In genomic region chr1:177716448-177716847, GRCm38 (mm10) we compare ENCODE assay signal across 24 mouse cellular contexts. TPM values are rescaled to one million over a fixed set of nuclear protein-coding genes. Genes with fewer than 3 reads are reported as not detected.
DNase-seq lines count a peak whose midpoint lies in the region; ATAC-seq lines count a peak whose summit lies in the region.
"Had no signal": no experiment of that assay in that cellular context is flagged by ENCODE, and none has a peak within 500 bp of the region (broad histone marks: within the 10 kb centered on the region; RNA-seq: fewer than 3 reads in every experiment).

No protein-coding gene starts in this region.

- peak; percentile 83 for ATAC-seq in liver, embryonic 12.5 days
- peak; percentile 76 for ATAC-seq in liver, embryonic 16.5 days (ENCODE audit: low read depth)
- no peak for ATAC-seq in kidney, embryonic 14.5 days (ENCODE audit: low FRiP score, low TSS enrichment)
- ATAC-seq: forebrain, postnatal 0 days had no signal

- H3K27me3 ChIP-seq in liver, embryonic 12.5 days (replicated peaks), result no peaks in the 10 kb centered on the region
- H3K27me3 ChIP-seq in liver, embryonic 16.5 days (ENCODE audit: control insufficient read depth, insufficient read depth, low read depth, low read length), result no peaks in the 10 kb centered on the region
- no peaks in the 10 kb centered on the region for H3K27me3 ChIP-seq in kidney, embryonic 14.5 days (ENCODE audit: control insufficient read depth, insufficient read depth, low read length)
- H3K27me3 ChIP-seq: embryonic facial prominence, embryonic 13.5 days; heart, embryonic 12.5 days had no signal

- 49% methylated on average over 3 of the region's 3 CpGs for WGBS in liver, embryonic 12.5 days (ENCODE audit: insufficient replicate concordance)
- WGBS in liver, embryonic 16.5 days (ENCODE audit: insufficient replicate concordance), result 28% methylated on average over 3 of the region's 3 CpGs
- 92% methylated on average over 3 of the region's 3 CpGs for WGBS in kidney, embryonic 14.5 days

- no peaks in the 10 kb centered on the region for H3K9me3 ChIP-seq in liver, embryonic 12.5 days (replicated peaks)
- H3K9me3 ChIP-seq in liver, embryonic 16.5 days (replicated peaks; ENCODE audit: control insufficient read depth, low read length), result no peaks in the 10 kb centered on the region
- no peaks in the 10 kb centered on the region for H3K9me3 ChIP-seq in kidney, embryonic 14.5 days (ENCODE audit: control insufficient read depth, low read length)
- H3K9me3 ChIP-seq: embryonic facial prominence, embryonic 13.5 days; forebrain, embryonic 12.5 days; G1E; hindbrain, embryonic 10.5 days had no signal

- no peak overlapping the region for H3K4me3 ChIP-seq in liver, embryonic 12.5 days
- H3K4me3 ChIP-seq in liver, embryonic 16.5 days (ENCODE audit: low read depth, low read length), result no peak overlapping the region
- no peak overlapping the region for H3K4me3 ChIP-seq in kidney, embryonic 14.5 days (ENCODE audit: low read length)
- H3K4me3 ChIP-seq: embryonic facial prominence, embryonic 13.5 days; forebrain, embryonic 12.5 days; gastrocnemius, adult 2 months; heart, embryonic 12.5 days; hindbrain, embryonic 10.5 days had no signal

- H3K9ac ChIP-seq in liver, embryonic 12.5 days, result no peak overlapping the region
- H3K9ac ChIP-seq in liver, embryonic 16.5 days (ENCODE audit: low read depth, low read length), result no peak overlapping the region
- H3K9ac ChIP-seq in kidney, embryonic 14.5 days (ENCODE audit: low read depth, low read length), result no peak overlapping the region
- H3K9ac ChIP-seq: embryonic facial prominence, embryonic 13.5 days; forebrain, embryonic 12.5 days; forebrain, postnatal 0 days; heart, embryonic 12.5 days; hindbrain, embryonic 14.5 days had no signal

- H3K36me3 ChIP-seq in liver, embryonic 12.5 days, result no peaks in the 10 kb centered on the region
- no peaks in the 10 kb centered on the region for H3K36me3 ChIP-seq in liver, embryonic 16.5 days (ENCODE audit: control insufficient read depth, insufficient read depth)
- no peaks in the 10 kb centered on the region for H3K36me3 ChIP-seq in kidney, embryonic 14.5 days (ENCODE audit: control insufficient read depth, insufficient read depth, low read length)
- H3K36me3 ChIP-seq: embryonic facial prominence, embryonic 13.5 days; forebrain, embryonic 12.5 days; G1E; heart, embryonic 12.5 days; hindbrain, embryonic 10.5 days had no signal

- H3K4me1 ChIP-seq in liver, embryonic 12.5 days, result peaks cover 16% of the 10 kb centered on the region
- H3K4me1 ChIP-seq in liver, embryonic 16.5 days (ENCODE audit: control insufficient read depth, low read depth, low read length), result peaks cover 7% of the 10 kb centered on the region
- H3K4me1 ChIP-seq in kidney, embryonic 14.5 days (ENCODE audit: control insufficient read depth, insufficient read depth, low read length), result no peaks in the 10 kb centered on the region
- H3K4me1 ChIP-seq: embryonic facial prominence, embryonic 13.5 days; forebrain, embryonic 12.5 days; heart, embryonic 12.5 days had no signal

- H3K4me2 ChIP-seq in liver, embryonic 12.5 days, result no peak overlapping the region
- no peak overlapping the region for H3K4me2 ChIP-seq in liver, embryonic 16.5 days (ENCODE audit: low read depth, low read length)
- no peak overlapping the region for H3K4me2 ChIP-seq in kidney, embryonic 14.5 days (replicated peaks; ENCODE audit: low read depth, low read length)
- H3K4me2 ChIP-seq: embryonic facial prominence, embryonic 13.5 days; forebrain, embryonic 12.5 days; heart, embryonic 12.5 days; hindbrain, embryonic 14.5 days had no signal

- no peak overlapping the region for H3K27ac ChIP-seq in liver, embryonic 12.5 days
- H3K27ac ChIP-seq in liver, embryonic 16.5 days (ENCODE audit: low read length), result no peak overlapping the region
- H3K27ac ChIP-seq in kidney, embryonic 14.5 days (ENCODE audit: low read depth, low read length), result no peak overlapping the region
- H3K27ac ChIP-seq: embryonic facial prominence, embryonic 13.5 days; forebrain, embryonic 12.5 days; gastrocnemius, adult 2 months; hindbrain, embryonic 10.5 days; hindbrain, embryonic 14.5 days had no signal

- DNase-seq in c-Kit-positive CD71-positive TER-119-positive erythroid progenitor cells, embryonic 14.5 days (ENCODE audit: low spot score), result peak; percentile 56
- DNase-seq in urinary bladder, postnatal 10 days (ENCODE audit: low spot score), result no peak
- no peak for DNase-seq in adrenal gland, adult 18-20 months (ENCODE audit: low spot score in 2 of 2)
- no peak for DNase-seq in layer of hippocampus, postnatal 14 days (ENCODE audit: low spot score in 2 of 2)
- DNase-seq: adrenal gland, postnatal 14 days; cerebellum, adult 11 months; cerebellum, adult 8-10 months; forebrain, postnatal 0 days; gastrocnemius, adult 2 months; gastrocnemius, postnatal 25 days had no signal

RNA-seq across cellular contexts. Expression of gene 1700016C15Rik, which starts 13.2 kb away (rescaled TPM):
- polyA plus RNA-seq in liver, embryonic 12.5 days (2016; fragmentation: Nextera tagmentation; extraction: Ambion mirVana), result not detected in 2 replicates
- polyA plus RNA-seq in liver, embryonic 16.5 days (2015; fragmentation: Nextera tagmentation; extraction: Ambion mirVana), result not detected in 2 replicates
- polyA plus RNA-seq in kidney, embryonic 14.5 days (2014; fragmentation: Nextera tagmentation; extraction: Ambion mirVana), result not detected in 2 replicates
- not detected for total RNA-seq in adrenal gland, adult 18-20 months (2021)
- total RNA-seq in layer of hippocampus, postnatal 14 days (2021), result not detected
- total RNA-seq: adrenal gland, postnatal 14 days; forebrain, postnatal 0 days; G1E; gastrocnemius, adult 2 months; granulocyte monocyte progenitor cell, adult 5-6 weeks; heart, adult 8-10 months; heart, postnatal 25 days had no signal
- polyA plus RNA-seq: cortical plate, adult 2 months; embryonic facial prominence, embryonic 13.5 days; forebrain, embryonic 12.5 days; G1E; heart, embryonic 12.5 days; heart, embryonic 16.5 days; hindbrain, embryonic 10.5 days; hindbrain, embryonic 14.5 days had no signal
